Mouse (Mus musculus) CH12.LX (cell line): Measurements from ENCODE around the gene Prss3. TPM values are rescaled to one million over a fixed set of nuclear protein-coding genes. Genes with fewer than 3 reads are reported as not detected.
"Not testable (repeated sequence)": the region's sequence is repeated elsewhere in the genome, so short reads cannot be mapped to it uniquely, and the experiment has no call there.

Experiments used
- DNase-seq: peaks from one replicate; pipeline ENCODE4 v3.0.0-alpha.2; 2013; ENCODE audit errors: extremely low read depth
- H3K27ac ChIP-seq: 2 replicates; pipeline ENCODE4 v1.5.1; 2012; ENCODE audit warnings: low read depth, mild to moderate bottlenecking, control low read depth, moderate library complexity; ENCODE audit not compliant: insufficient read depth
- H3K27me3 ChIP-seq: replicated peaks from 2 replicates; pipeline ENCODE3; 2012; ENCODE audit warnings: inconsistent platforms
- H3K36me3 ChIP-seq, 2 experiments: replicated peaks in 1 of 2; 2 replicates each; pipeline versions ENCODE3 to v1.6.1; 2012; ENCODE audit warnings: inconsistent platforms in 1 of 2, low read length in 1 of 2, mild to moderate bottlenecking in 1 of 2, mixed read lengths in 1 of 2, moderate library complexity in 1 of 2; ENCODE audit not compliant: control insufficient read depth in 1 of 2, insufficient read depth in 1 of 2
- H3K4me1 ChIP-seq, 2 experiments: 2 replicates each; pipeline ENCODE4 v1.6.1; 2012; ENCODE audit warnings: inconsistent platforms in 1 of 2, moderate library complexity in 1 of 2; ENCODE audit not compliant: insufficient read depth in 2 of 2, control insufficient read depth in 1 of 2
- H3K4me2 ChIP-seq: 2 replicates; pipeline ENCODE4 v1.6.1; 2012; ENCODE audit warnings: low read depth, mild to moderate bottlenecking, control low read depth; ENCODE audit not compliant: poor library complexity, insufficient read depth, severe bottlenecking
- H3K4me3 ChIP-seq, 3 experiments: fragments of 150-350 bp in 1 of 3; sonication (generic) in 1 of 3; replicated peaks in 1 of 3; 2 replicates each; pipeline versions ENCODE3 to v1.5.1; 2011 to 2012; ENCODE audit warnings: low read depth in 2 of 3, low read length in 2 of 3, mild to moderate bottlenecking in 2 of 3, moderate library complexity in 2 of 3, control low read depth in 1 of 3, improper control_type of control experiment in 1 of 3, inconsistent platforms in 1 of 3, mixed read lengths in 1 of 3; ENCODE audit not compliant: poor library complexity in 1 of 3
- H3K79me2 ChIP-seq: replicated peaks from 2 replicates; pipeline ENCODE4 v1.6.1; 2012; ENCODE audit warnings: mild to moderate bottlenecking, moderate library complexity; ENCODE audit not compliant: control insufficient read depth, poor library complexity, insufficient read depth, severe bottlenecking; ENCODE audit errors: extremely low read depth
- H3K9ac ChIP-seq: 2 replicates; pipeline ENCODE4 v1.6.1; 2012; ENCODE audit warnings: low read depth, mild to moderate bottlenecking, control low read depth, moderate library complexity; ENCODE audit not compliant: insufficient read depth
- H3K9me3 ChIP-seq: replicated peaks from 2 replicates; pipeline ENCODE3; 2012; ENCODE audit warnings: low read length, inconsistent platforms, mixed read lengths
- E2F4 ChIP-seq: IDR thresholded peaks from 2 replicates; pipeline ENCODE4 v1.6.1; 2011; ENCODE audit warnings: low read depth, low read length, improper control_type of control experiment; ENCODE audit not compliant: insufficient replicate concordance
- IRF4 ChIP-seq: IDR thresholded peaks from 2 replicates; pipeline ENCODE4 v1.6.1; 2014; ENCODE audit warnings: low read depth, mild to moderate bottlenecking, inconsistent platforms, low read length, improper control_type of control experiment
- SMC3 ChIP-seq: IDR thresholded peaks from 2 replicates; pipeline ENCODE4 v1.6.1; 2011; ENCODE audit warnings: low read depth, low read length, improper control_type of control experiment
- dilution Hi-C: fragments of 300-500 bp; cut with MboI; formaldehyde crosslinking; loops from 2 replicates; pipeline ENCODE4 v1.14.3; 2020; ENCODE audit warnings: low sequenced_read_pairs; ENCODE audit not compliant: extremely low pct_unique_long_range_greater_than_20kb, extremely low pct_ligation_motif_present
- in situ Hi-C: fragments of 300-500 bp; cut with MboI; formaldehyde crosslinking; loops from 3 replicates; pipeline ENCODE4 v1.14.3; 2019; ENCODE audit warnings: low sequenced_read_pairs, low pct_ligation_motif_present, low pct_unique_long_range_greater_than_20kb, mixed read lengths
- polyA plus RNA-seq: library from polyadenylated mRNA; unstranded; fragments of >175 nt; gene quantifications from 2 replicates; pipeline ENCODE4 v1.2.1, GENCODE M21; 2012; ENCODE audit warnings: low read depth; ENCODE audit not compliant: insufficient read length
- total RNA-seq, 2 experiments: library from RNA; depleted of rRNA; stranded (reverse); fragments of 300-350 nt in 1 of 2; fragments of >200 nt in 1 of 2; gene quantifications; 2 replicates each; pipeline ENCODE4 v1.2.3; 2012 to 2014

Prss3 gene
- not detected in 2 replicates for total RNA-seq (2012; rRNA removed)
- not detected in 2 replicates for total RNA-seq (2014; rRNA removed)
- not detected in 2 replicates for polyA plus RNA-seq

GRCm38 (mm10) chr6:41377578-41377977, at the start of gene Prss3:
Prss3 (minus strand) TSS chr6:41377678.
- in situ Hi-C loops, DNase-seq, dilution Hi-C loops, H3K4me3 ChIP-seq, H3K9me3 ChIP-seq, H3K27ac ChIP-seq, H3K4me2 ChIP-seq, H3K4me1 ChIP-seq, H3K36me3 ChIP-seq, H3K27me3 ChIP-seq, H3K9ac ChIP-seq, H3K79me2 ChIP-seq: not testable (repeated sequence)

DNA sequence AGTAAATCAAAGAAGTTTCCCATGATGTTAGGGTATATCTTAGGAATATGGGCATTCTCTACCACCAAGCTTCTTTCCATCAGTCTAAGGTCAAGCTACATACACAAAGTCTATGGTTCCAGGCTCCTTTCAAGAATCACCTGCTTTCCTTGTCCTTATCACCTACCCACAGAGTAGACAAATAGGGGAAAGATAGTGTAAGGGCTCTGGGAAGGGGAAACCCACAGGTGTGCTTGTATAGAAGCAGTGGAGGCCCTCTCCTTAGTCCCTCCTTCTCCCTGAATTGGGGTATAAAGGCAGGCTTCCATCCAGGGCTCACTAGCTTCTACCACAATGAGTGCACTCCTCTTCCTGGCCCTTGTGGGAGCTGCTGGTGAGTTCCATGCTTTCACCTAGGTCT, 14.6 kb upstream of the Prss3 start, which contains the start of gene Gm5771:
Gm5771 (plus strand) TSS at position 301 of the 400 bp plus-strand sequence.
- H3K36me3 ChIP-seq, DNase-seq, H3K9me3 ChIP-seq, H3K4me1 ChIP-seq, H3K27me3 ChIP-seq, dilution Hi-C loops, H3K27ac ChIP-seq, H3K4me3 ChIP-seq, H3K79me2 ChIP-seq, H3K4me2 ChIP-seq, H3K9ac ChIP-seq, in situ Hi-C loops: not testable (repeated sequence)

DNA sequence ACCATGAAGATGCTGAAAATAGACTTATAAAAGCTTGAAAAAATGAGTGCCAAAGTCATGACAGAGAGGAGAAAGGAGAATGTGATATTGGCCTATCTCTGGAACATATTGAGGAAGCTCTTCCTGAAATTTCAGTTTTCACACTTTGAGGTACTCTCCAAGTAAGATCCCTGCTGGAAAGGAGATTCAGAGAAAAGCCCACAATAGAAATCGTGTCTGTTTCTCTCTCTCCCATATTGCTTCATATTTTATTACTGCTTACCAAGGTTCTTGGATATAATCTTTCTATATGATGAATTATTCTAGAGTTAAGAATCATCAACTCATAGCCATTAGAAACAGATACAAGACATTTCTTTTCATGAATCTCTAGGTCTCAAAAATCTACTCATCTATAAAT, 14.2 kb upstream of the Prss3 start:
- H3K9ac ChIP-seq, H3K4me3 ChIP-seq, H3K36me3 ChIP-seq, dilution Hi-C loops, H3K9me3 ChIP-seq, H3K27ac ChIP-seq, H3K4me2 ChIP-seq, H3K79me2 ChIP-seq, DNase-seq, in situ Hi-C loops, H3K27me3 ChIP-seq, H3K4me1 ChIP-seq: not testable (repeated sequence)

- Histone ChIP-seq H3K4me1 (no peaks in the 10 kb centered on the region; a peak in 1 of 4 replicates), H3K36me3 (no peaks in the 10 kb centered on the region), H3K4me2 (no peak overlapping the region), H3K79me2 (no peaks in the 10 kb centered on the region), H3K27me3 (no peaks in the 10 kb centered on the region), H3K4me3 (no peak overlapping the region), H3K27ac (no peak overlapping the region), H3K9ac (no peak overlapping the region), H3K9me3 (no peaks in the 10 kb centered on the region)
- DNase-seq, result no peak
- TF ChIP-seq IRF4 (no peak), SMC3 (no peak), E2F4 (no peak)
- in situ Hi-C loops, result no loop called here
- dilution Hi-C loops, result no loop called here
These were observed 9.3 kb upstream of the Prss3 start for GRCm38 (mm10) chr6:41386781-41387180.

DNA sequence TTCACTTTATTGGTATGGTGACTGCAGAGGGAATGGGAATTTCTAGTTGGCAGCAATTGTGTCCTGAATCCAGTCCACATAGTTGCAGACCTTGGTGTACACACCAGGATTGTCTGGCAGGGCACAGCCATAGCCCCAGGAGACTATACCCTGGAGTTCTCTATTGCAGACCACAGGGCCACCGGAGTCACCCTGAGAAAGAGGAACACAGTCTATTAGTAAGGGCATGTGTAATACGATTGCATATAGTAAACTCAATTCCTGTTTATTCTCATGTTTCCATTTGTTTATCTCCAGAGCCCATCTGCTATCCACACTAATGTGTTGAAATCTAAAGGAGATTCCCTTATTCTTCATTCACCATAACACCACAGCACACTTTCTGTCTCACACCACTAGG, 3.7 kb downstream of the Prss3 start:
- H3K9ac ChIP-seq, dilution Hi-C loops, H3K79me2 ChIP-seq: not testable (repeated sequence)

More for the DNA sequence above, 3.7 kb downstream of the Prss3 start:
- H3K27ac ChIP-seq, in situ Hi-C loops, H3K4me2 ChIP-seq, H3K9me3 ChIP-seq, H3K4me1 ChIP-seq, H3K4me3 ChIP-seq, H3K27me3 ChIP-seq, DNase-seq, H3K36me3 ChIP-seq: not testable (repeated sequence)
